Mouse (Mus musculus) limb, embryonic 11.5 days (tissue): Measurements from ENCODE around the gene Zfpm1. TPM values are rescaled to one million over a fixed set of nuclear protein-coding genes. Genes with fewer than 3 reads are reported as not detected.
"Not testable (repeated sequence)": the region's sequence is repeated elsewhere in the genome, so short reads cannot be mapped to it uniquely, and the experiment has no call there.

Experiments used
- ATAC-seq: fragments of 200-750 bp; cut with Nextera tagmentation; 2 replicates; pipeline ENCODE4 v1.8.0; 2017; ENCODE audit warnings: low read depth; ENCODE audit not compliant: insufficient number of reproducible peaks, low FRiP score, low TSS enrichment
- DNase-seq: peaks from one replicate; pipeline ENCODE4 v3.0.0-alpha.2; 2015; ENCODE audit warnings: low spot score
- H3K27ac ChIP-seq: fragments of 300-500 bp; sonication (generic); replicated peaks from 2 replicates; pipeline ENCODE4 v1.5.1; 2014; ENCODE audit warnings: low read depth, mild to moderate bottlenecking, low read length
- H3K27me3 ChIP-seq: fragments of 300-500 bp; sonication (generic); 2 replicates; pipeline ENCODE4 v1.6.1; 2014; ENCODE audit warnings: mild to moderate bottlenecking, low read length, mixed read lengths; ENCODE audit not compliant: control insufficient read depth, insufficient read depth
- H3K36me3 ChIP-seq: fragments of 300-500 bp; sonication (generic); 2 replicates; pipeline ENCODE4 v1.6.1; 2014; ENCODE audit warnings: mild to moderate bottlenecking, low read length, moderate library complexity, mixed read lengths; ENCODE audit not compliant: control insufficient read depth, insufficient read depth
- H3K4me1 ChIP-seq: fragments of 300-500 bp; sonication (generic); 2 replicates; pipeline ENCODE4 v1.6.1; 2014; ENCODE audit warnings: low read length, mixed read lengths; ENCODE audit not compliant: control insufficient read depth, insufficient read depth
- H3K4me2 ChIP-seq: fragments of 300-500 bp; sonication (generic); 2 replicates; pipeline ENCODE4 v1.6.1; 2014; ENCODE audit warnings: low read depth, mild to moderate bottlenecking, moderate library complexity; ENCODE audit not compliant: severe bottlenecking
- H3K4me3 ChIP-seq: fragments of 300-500 bp; sonication (generic); 2 replicates; pipeline ENCODE4 v1.5.1; 2014; ENCODE audit warnings: low read depth, low read length
- H3K9ac ChIP-seq: fragments of 300-500 bp; sonication (generic); 2 replicates; pipeline ENCODE4 v1.6.1; 2014; ENCODE audit warnings: mild to moderate bottlenecking, low read length
- H3K9me3 ChIP-seq: fragments of 300-500 bp; sonication (generic); 2 replicates; pipeline ENCODE4 v1.6.1; 2016; ENCODE audit warnings: low read length; ENCODE audit not compliant: control insufficient read depth
- WGBS: fragments of 180-500 bp; shearing (Covaris S2); extraction: QIAGEN DNeasy Blood & Tissue Kit; methylation state at CpG from one replicate; pipeline ENCODE4 v1.1.7; 2014; 5-methylcytosine and 5-hydroxymethylcytosine counted together
- polyA plus RNA-seq: library from polyadenylated mRNA; unstranded; fragments of >200 nt; fragmentation: Nextera tagmentation; extraction: Ambion mirVana; gene quantifications from 2 replicates; pipeline ENCODE4 v1.2.1, GENCODE M21; 2014

Zfpm1 gene
- polyA plus RNA-seq, 1 experiment from 2014 or later, result 1.4 TPM

DNA sequence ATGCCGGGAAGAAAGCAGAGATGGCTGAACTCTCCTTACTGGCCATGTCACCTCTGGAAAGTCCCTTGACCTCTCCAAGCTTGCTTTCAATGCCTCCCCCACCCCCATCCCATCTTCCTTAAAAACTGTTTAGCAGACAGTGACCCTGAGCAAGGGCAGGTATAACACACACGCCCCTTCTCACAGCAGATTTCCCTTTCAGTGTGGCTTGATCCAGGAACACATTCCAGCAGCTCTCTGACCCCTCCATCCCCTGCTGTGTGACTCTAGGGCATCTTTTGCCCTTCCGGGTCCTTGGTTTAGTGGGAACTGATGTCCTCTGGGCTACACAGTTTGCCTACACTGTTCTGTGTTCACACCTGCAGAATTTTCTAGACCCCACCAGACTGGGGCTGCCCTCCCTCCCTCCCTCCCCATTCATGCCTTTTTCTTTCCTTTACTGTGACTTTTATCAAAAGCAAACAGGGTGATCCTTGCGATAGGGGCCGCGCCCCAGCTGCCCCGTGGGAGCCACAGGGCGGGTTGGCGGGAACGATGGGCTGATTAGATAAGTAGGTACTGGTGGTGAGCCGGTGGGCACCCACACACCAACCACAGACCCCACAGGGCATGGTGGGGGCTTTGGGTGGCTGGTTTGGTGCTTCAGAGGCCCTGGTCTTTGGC lies 37.2 kb downstream of the Zfpm1 start:
- H3K4me3 ChIP-seq, result no peak overlapping the region
- ATAC-seq, result no peak
- H3K4me2 ChIP-seq, result no peak overlapping the region
- no peaks in the 10 kb centered on the region for H3K9me3 ChIP-seq
- no peak overlapping the region for H3K27ac ChIP-seq
- no peaks in the 10 kb centered on the region for H3K36me3 ChIP-seq
- DNase-seq, result no peak
- WGBS, result 78% methylated on average over 11 of the region's 11 CpGs
- peaks cover 6% of the 10 kb centered on the region for H3K4me1 ChIP-seq
- H3K9ac ChIP-seq, result no peak overlapping the region
- no peaks in the 10 kb centered on the region for H3K27me3 ChIP-seq

GRCm38 (mm10) chr8:122319708-122320075 lies 37.8 kb downstream of the Zfpm1 start:
- no peak for DNase-seq
- H3K9me3 ChIP-seq, result no peaks in the 10 kb centered on the region
- no peak overlapping the region for H3K4me2 ChIP-seq
- no peak overlapping the region for H3K27ac ChIP-seq
- peaks cover 6% of the 10 kb centered on the region for H3K4me1 ChIP-seq
- H3K4me3 ChIP-seq, result no peak overlapping the region
- no peak overlapping the region for H3K9ac ChIP-seq
- no peaks in the 10 kb centered on the region for H3K36me3 ChIP-seq
- no peak for ATAC-seq
- WGBS, result 77% methylated on average over 7 of the region's 7 CpGs
- H3K27me3 ChIP-seq, result no peaks in the 10 kb centered on the region

- Histone ChIP-seq H3K27me3 (no peaks in the 10 kb centered on the region), H3K9me3 (no peaks in the 10 kb centered on the region), H3K4me1 (no peaks in the 10 kb centered on the region; the same call in 1 of the 2 replicates), H3K36me3 (no peaks in the 10 kb centered on the region), H3K27ac (no peak overlapping the region), H3K9ac (no peak overlapping the region), H3K4me3 (no peak overlapping the region), H3K4me2 (no peak overlapping the region)
- no peak for ATAC-seq
- 25% methylated on average over 3 of the region's 3 CpGs for WGBS
- no peak for DNase-seq
These were observed 38.6 kb downstream of the Zfpm1 start for GRCm38 (mm10) chr8:122320541-122320940.

GRCm38 (mm10) chr8:122321455-122321921 lies 39.5 kb downstream of the Zfpm1 start:
- 71% methylated on average over 10 of the region's 10 CpGs for WGBS
- Histone ChIP-seq H3K9ac (no peak overlapping the region), H3K4me2 (no peak overlapping the region), H3K4me3 (no peak overlapping the region), H3K9me3 (no peaks in the 10 kb centered on the region), H3K27ac (no peak overlapping the region; the same call in 1 of the 2 replicates), H3K4me1 (no peaks in the 10 kb centered on the region; the same call in 1 of the 2 replicates), H3K36me3 (no peaks in the 10 kb centered on the region), H3K27me3 (no peaks in the 10 kb centered on the region)
- DNase-seq (no peak), ATAC-seq (no peak)

GRCm38 (mm10) chr8:122322126-122322525 lies 40.2 kb downstream of the Zfpm1 start:
- H3K9ac ChIP-seq, result no peak overlapping the region; the same call in 1 of the 2 replicates
- no peaks in the 10 kb centered on the region for H3K36me3 ChIP-seq
- 0 out of 2 replicates have a peak overlapping the region, but pooled peaks have one; percentile 7 for H3K4me2 ChIP-seq
- DNase-seq (no peak), ATAC-seq (no peak)
- 87% methylated on average over 7 of the region's 7 CpGs for WGBS
- H3K4me1 ChIP-seq, result no peaks in the 10 kb centered on the region; the same call in 1 of the 2 replicates
- H3K9me3 ChIP-seq, result no peaks in the 10 kb centered on the region
- H3K4me3 ChIP-seq, result no peak overlapping the region
- no peaks in the 10 kb centered on the region for H3K27me3 ChIP-seq
- no peak overlapping the region; the same call in 1 of the 2 replicates for H3K27ac ChIP-seq

- Histone ChIP-seq H3K27me3 (no peaks in the 10 kb centered on the region), H3K9me3 (no peaks in the 10 kb centered on the region), H3K4me2 (no peak overlapping the region), H3K4me3 (no peak overlapping the region), H3K9ac (peak overlapping the region; percentile 17; the same call in 1 of the 2 replicates), H3K27ac (no peak overlapping the region), H3K36me3 (no peaks in the 10 kb centered on the region), H3K4me1 (no peaks in the 10 kb centered on the region; the same call in 1 of the 2 replicates)
- 16% methylated on average over 11 of the region's 11 CpGs for WGBS
- ATAC-seq (no peak), DNase-seq (no peak)
These were observed 40.9 kb downstream of the Zfpm1 start for GRCm38 (mm10) chr8:122322792-122323191.

- not testable (repeated sequence) for H3K9me3 ChIP-seq, H3K9ac ChIP-seq, H3K4me3 ChIP-seq, H3K27me3 ChIP-seq, H3K4me2 ChIP-seq, ATAC-seq, H3K27ac ChIP-seq, DNase-seq, H3K36me3 ChIP-seq, H3K4me1 ChIP-seq
- 18% methylated on average over 8 of the region's 13 CpGs for WGBS
These were observed 42.0 kb downstream of the Zfpm1 start for GRCm38 (mm10) chr8:122323951-122324402.

DNA sequence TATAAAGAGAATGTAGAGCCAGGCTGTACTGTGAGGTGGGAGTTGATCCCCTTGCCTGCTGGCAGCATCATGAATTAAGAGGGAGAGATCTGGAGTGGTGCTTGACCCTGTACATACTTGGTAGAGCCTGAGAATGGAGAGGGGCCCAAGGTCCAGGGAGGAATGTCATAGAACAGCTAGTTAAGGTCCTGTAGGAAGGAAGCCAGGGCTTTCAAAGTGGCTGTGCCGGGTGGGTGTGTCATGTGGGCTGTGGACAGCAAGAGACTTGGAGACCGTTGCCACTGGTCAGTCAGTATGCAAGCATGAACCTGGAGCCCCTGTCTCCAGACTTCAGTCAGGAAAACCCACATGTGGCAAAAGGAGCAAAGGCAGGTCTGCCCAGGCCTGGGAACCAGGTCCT lies 43.3 kb downstream of the Zfpm1 start:
- H3K27me3 ChIP-seq, result no peaks in the 10 kb centered on the region
- no peak overlapping the region for H3K4me3 ChIP-seq
- H3K9ac ChIP-seq, result no peak overlapping the region
- no peak overlapping the region for H3K27ac ChIP-seq
- no peak overlapping the region for H3K4me2 ChIP-seq
- no peaks in the 10 kb centered on the region; the same call in 1 of the 2 replicates for H3K36me3 ChIP-seq
- DNase-seq (no peak), ATAC-seq (no peak)
- no peaks in the 10 kb centered on the region; the same call in 1 of the 2 replicates for H3K4me1 ChIP-seq
- no peaks in the 10 kb centered on the region for H3K9me3 ChIP-seq
- WGBS, result 71% methylated on average over 2 of the region's 2 CpGs
